Mouse (Mus musculus): ENCODE results near the gene Dvl3.

DNA sequence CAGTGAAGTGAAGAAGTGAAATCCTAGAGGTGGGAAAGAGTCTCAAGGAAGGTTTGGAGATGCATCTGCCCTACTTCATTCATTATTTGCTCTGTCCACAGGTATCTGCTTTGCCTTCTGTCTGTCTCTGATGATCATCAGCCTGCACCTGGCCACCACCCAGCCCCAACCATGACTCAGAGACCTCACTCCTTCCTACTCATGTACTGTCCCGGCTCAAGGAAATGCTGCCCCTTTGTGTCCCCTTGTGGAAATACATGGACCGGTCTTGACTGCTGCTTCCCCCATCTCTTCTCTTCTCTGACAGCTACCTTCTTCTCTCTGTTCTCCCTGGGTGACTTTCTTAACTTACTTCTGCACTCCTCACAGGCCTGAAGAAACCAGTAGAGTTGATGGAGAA lies 26.2 kb upstream of the Dvl3 start:
- TF ChIP-seq CTCF (IDR thresholded peaks at IDR 0.05; ENCODE audit: insufficient read depth, low read depth, low read length) (no peak), POLR2A (IDR thresholded peaks at IDR 0.05; ENCODE audit: insufficient read depth, low read depth, low read length) (no peak)
